In the genomic region with DNA sequence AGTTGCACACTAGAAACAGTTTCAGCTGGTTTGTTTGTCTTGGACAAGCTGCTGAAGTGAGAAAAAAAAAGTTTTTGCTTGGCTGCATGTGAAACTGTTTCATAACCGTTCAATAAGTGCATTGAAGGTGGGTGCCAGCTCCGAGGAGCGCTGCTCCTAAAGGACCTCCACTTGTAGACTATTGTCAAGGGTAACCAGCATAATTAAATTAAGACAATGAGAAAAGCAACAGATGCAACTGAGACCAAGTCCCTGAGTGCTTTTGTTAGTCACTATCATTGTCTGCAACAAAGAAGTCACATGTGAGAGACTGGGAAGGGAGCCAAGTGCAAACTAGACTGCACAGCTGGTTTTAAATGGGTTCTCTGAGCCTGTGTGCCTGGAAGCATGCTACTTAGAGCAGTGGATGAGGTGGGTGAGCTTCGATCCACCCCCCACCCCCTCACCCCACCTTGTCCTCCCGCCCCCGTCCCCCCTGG, we compare ENCODE assay signal across 8 mouse cellular contexts.
A peak's percentile ranks its signal among the peaks of the same experiment; 100 is the strongest.
DNase-seq lines count a peak whose midpoint lies in the region; ATAC-seq and TF ChIP-seq lines count a peak whose summit lies in the region.

No protein-coding gene starts in this region.

- H3K4me3 ChIP-seq in kidney, adult 2 months (ENCODE audit: insufficient read depth, low read depth, low read length) = no peak overlapping the region
- no peak overlapping the region for H3K4me3 ChIP-seq in myocyte

- ATAC-seq in cerebellum, adult (ENCODE audit: insufficient number of reproducible peaks, low FRiP score, low TSS enrichment) = no peak

- peak; percentile 2 for DNase-seq in cerebellum, adult 18-20 months
- peak; percentile 9 for DNase-seq in embryo, embryonic 11.5 days (ENCODE audit: low read depth, low spot score)
- peak; percentile 76 to 77 for DNase-seq in heart, adult 18-20 months
- DNase-seq in kidney, adult 2 months = peak; percentile 84
- DNase-seq in left cerebral cortex, postnatal 25 days (ENCODE audit: low spot score in 2 of 2) = peak; percentile 67 to 78
- no peak for DNase-seq in yolk sac, embryonic 10.5 days (ENCODE audit: low spot score)

- no peak for TF ChIP-seq POLR2A in kidney, adult 2 months (IDR thresholded peaks at IDR 0.05; ENCODE audit: low read depth, low read length)
- no peak for TF ChIP-seq POLR2A in myocyte (IDR thresholded peaks at IDR 0.05; ENCODE audit: insufficient read length, low read depth)

- 12% methylated on average over 6 of the region's 6 CpGs for WGBS in kidney, adult 2 months

- H3K79me2 ChIP-seq in myocyte (ENCODE audit: control insufficient read depth, insufficient read depth) = no peaks in the 10 kb centered on the region

- no peaks in the 10 kb centered on the region for H3K36me3 ChIP-seq in kidney, adult 2 months (ENCODE audit: control insufficient read depth, insufficient read depth, low read length)
- H3K36me3 ChIP-seq in myocyte (ENCODE audit: control insufficient read depth, insufficient read depth) = no peaks in the 10 kb centered on the region

- no peak for TF ChIP-seq CTCF in kidney, adult 2 months (conservative IDR thresholded peaks at IDR 0.05; ENCODE audit: insufficient read depth, insufficient read length, low read depth, low read length)

- H3K27me3 ChIP-seq in kidney, adult 2 months (replicated peaks; ENCODE audit: control insufficient read depth, insufficient read depth, low read length) = no peaks in the 10 kb centered on the region
- H3K27me3 ChIP-seq in myocyte (ENCODE audit: control insufficient read depth, insufficient read depth, insufficient read length) = no peaks in the 10 kb centered on the region

- H3K4me1 ChIP-seq in kidney, adult 2 months (ENCODE audit: control insufficient read depth, insufficient read depth, low read length) = peaks cover 7% of the 10 kb centered on the region; the same call in 1 of the 2 replicates

- H3K4me2 ChIP-seq in myocyte (ENCODE audit: low read depth) = peak overlapping the region; percentile 52

- no peak overlapping the region for H3K27ac ChIP-seq in kidney, adult 2 months (ENCODE audit: insufficient read depth, low read depth, low read length)

- intact Hi-C loops in left cerebral cortex, postnatal 25 days (cut with DNase I) = no loop called here

- H3ac ChIP-seq in myocyte (ENCODE audit: control insufficient read depth, insufficient read length) = no peak overlapping the region

TF ChIP-seq in myocyte, 11 proteins besides CTCF, POLR2A, EP300 and RAD21:
- no peak for TF ChIP-seq TCF3 (IDR thresholded peaks at IDR 0.05; ENCODE audit: insufficient read length, low read depth)
- no peak for TF ChIP-seq TCF12 (IDR thresholded peaks at IDR 0.05; ENCODE audit: insufficient read depth, poor library complexity, severe bottlenecking)
- TF ChIP-seq SRF (IDR thresholded peaks at IDR 0.05; ENCODE audit: control insufficient read depth, insufficient read length, low read depth) = no peak
- TF ChIP-seq POLR2AphosphoS2 (IDR thresholded peaks at IDR 0.05; ENCODE audit: insufficient read length, low read depth) = no peak
- TF ChIP-seq USF1 (IDR thresholded peaks at IDR 0.05; ENCODE audit: low read depth) = peak; percentile 87
- TF ChIP-seq E2F4 (IDR thresholded peaks at IDR 0.05; ENCODE audit: insufficient read depth) = no peak
- TF ChIP-seq MAX (IDR thresholded peaks at IDR 0.05; ENCODE audit: low read depth) = peak; percentile 44
- peak; percentile 7 to 67 (median 63) for TF ChIP-seq MYOD1 (IDR thresholded peaks at IDR 0.05; ENCODE audit: control insufficient read depth in 1 of 3, insufficient read length in 2 of 3, low read depth in 2 of 3)
- TF ChIP-seq REST (IDR thresholded peaks at IDR 0.05; ENCODE audit: insufficient read depth, insufficient read length) = no peak
- TF ChIP-seq MYOG (IDR thresholded peaks at IDR 0.05; ENCODE audit: control insufficient read depth in 1 of 3, insufficient read depth in 1 of 3, insufficient read length in 2 of 3, low read depth in 2 of 3) = peak in 2 of 3 experiments; percentile 50 to 53
- no peak for TF ChIP-seq CEBPB (IDR thresholded peaks at IDR 0.05; ENCODE audit: insufficient read depth, poor library complexity, severe bottlenecking)
